Mouse (Mus musculus) CH12.LX (cell line): ENCODE data around the gene Cdr2. TPM values are rescaled to one million over a fixed set of nuclear protein-coding genes. Genes with fewer than 3 reads are reported as not detected.

Source experiments
- DNase-seq: peaks from one replicate; pipeline ENCODE4 v3.0.0-alpha.2; 2013; ENCODE audit errors: extremely low read depth
- H3K27ac ChIP-seq: 2 replicates; pipeline ENCODE4 v1.5.1; 2012; ENCODE audit warnings: low read depth, mild to moderate bottlenecking, control low read depth, moderate library complexity; ENCODE audit not compliant: insufficient read depth
- H3K27me3 ChIP-seq: replicated peaks from 2 replicates; pipeline ENCODE3; 2012; ENCODE audit warnings: inconsistent platforms
- H3K36me3 ChIP-seq, 2 experiments: replicated peaks in 1 of 2; 2 replicates each; pipeline versions ENCODE3 to v1.6.1; 2012; ENCODE audit warnings: inconsistent platforms in 1 of 2, low read length in 1 of 2, mild to moderate bottlenecking in 1 of 2, mixed read lengths in 1 of 2, moderate library complexity in 1 of 2; ENCODE audit not compliant: control insufficient read depth in 1 of 2, insufficient read depth in 1 of 2
- H3K4me1 ChIP-seq, 2 experiments: 2 replicates each; pipeline ENCODE4 v1.6.1; 2012; ENCODE audit warnings: inconsistent platforms in 1 of 2, moderate library complexity in 1 of 2; ENCODE audit not compliant: insufficient read depth in 2 of 2, control insufficient read depth in 1 of 2
- H3K4me2 ChIP-seq: 2 replicates; pipeline ENCODE4 v1.6.1; 2012; ENCODE audit warnings: low read depth, mild to moderate bottlenecking, control low read depth; ENCODE audit not compliant: poor library complexity, insufficient read depth, severe bottlenecking
- H3K4me3 ChIP-seq, 3 experiments: fragments of 150-350 bp in 1 of 3; sonication (generic) in 1 of 3; replicated peaks in 1 of 3; 2 replicates each; pipeline versions ENCODE3 to v1.5.1; 2011 to 2012; ENCODE audit warnings: low read depth in 2 of 3, low read length in 2 of 3, mild to moderate bottlenecking in 2 of 3, moderate library complexity in 2 of 3, control low read depth in 1 of 3, improper control_type of control experiment in 1 of 3, inconsistent platforms in 1 of 3, mixed read lengths in 1 of 3; ENCODE audit not compliant: poor library complexity in 1 of 3
- H3K79me2 ChIP-seq: replicated peaks from 2 replicates; pipeline ENCODE4 v1.6.1; 2012; ENCODE audit warnings: mild to moderate bottlenecking, moderate library complexity; ENCODE audit not compliant: control insufficient read depth, poor library complexity, insufficient read depth, severe bottlenecking; ENCODE audit errors: extremely low read depth
- H3K9ac ChIP-seq: 2 replicates; pipeline ENCODE4 v1.6.1; 2012; ENCODE audit warnings: low read depth, mild to moderate bottlenecking, control low read depth, moderate library complexity; ENCODE audit not compliant: insufficient read depth
- H3K9me3 ChIP-seq: replicated peaks from 2 replicates; pipeline ENCODE3; 2012; ENCODE audit warnings: low read length, inconsistent platforms, mixed read lengths
- CHD1 ChIP-seq: IDR thresholded peaks from 2 replicates; pipeline ENCODE4 v1.6.1; 2012; ENCODE audit warnings: low read depth, low read length, improper control_type of control experiment, inconsistent platforms
- CHD2 ChIP-seq: IDR thresholded peaks from 2 replicates; pipeline ENCODE4 v1.6.1; 2011; ENCODE audit warnings: low read length, improper control_type of control experiment
- CTCF ChIP-seq, 2 experiments: IDR thresholded peaks in 1 of 2; conservative IDR thresholded peaks in 1 of 2; 2 replicates each; pipeline ENCODE4 v1.5.1; 2011 to 2012; ENCODE audit warnings: low read depth in 2 of 2, low read length in 2 of 2, improper control_type of control experiment in 1 of 2, inconsistent platforms in 1 of 2, mild to moderate bottlenecking in 1 of 2, moderate library complexity in 1 of 2
- E2F4 ChIP-seq: IDR thresholded peaks from 2 replicates; pipeline ENCODE4 v1.6.1; 2011; ENCODE audit warnings: low read depth, low read length, improper control_type of control experiment; ENCODE audit not compliant: insufficient replicate concordance
- ELF1 ChIP-seq: IDR thresholded peaks from 2 replicates; pipeline ENCODE4 v1.6.1; 2014; ENCODE audit warnings: low read depth, mild to moderate bottlenecking, inconsistent platforms, low read length, improper control_type of control experiment
- GABPA ChIP-seq: IDR thresholded peaks from 2 replicates; pipeline ENCODE4 v1.6.1; 2012; ENCODE audit warnings: low read depth, low read length, improper control_type of control experiment, inconsistent platforms; ENCODE audit not compliant: insufficient replicate concordance
- IRF4 ChIP-seq: IDR thresholded peaks from 2 replicates; pipeline ENCODE4 v1.6.1; 2014; ENCODE audit warnings: low read depth, mild to moderate bottlenecking, inconsistent platforms, low read length, improper control_type of control experiment
- JUN ChIP-seq: IDR thresholded peaks from 2 replicates; pipeline ENCODE4 v1.6.1; 2011; ENCODE audit warnings: low read depth, mild to moderate bottlenecking, low read length, improper control_type of control experiment, moderate library complexity; ENCODE audit not compliant: insufficient read depth
- KAT2A ChIP-seq: IDR thresholded peaks from 2 replicates; pipeline ENCODE4 v1.6.1; 2012; ENCODE audit warnings: low read length, improper control_type of control experiment, inconsistent platforms; ENCODE audit not compliant: insufficient replicate concordance
- MAFK ChIP-seq: IDR thresholded peaks from 2 replicates; pipeline ENCODE4 v1.6.1; 2011; ENCODE audit warnings: low read length, improper control_type of control experiment; ENCODE audit not compliant: insufficient replicate concordance
- MAX ChIP-seq: IDR thresholded peaks from 2 replicates; pipeline ENCODE4 v1.6.1; 2011; ENCODE audit warnings: low read length, improper control_type of control experiment
- MAZ ChIP-seq: IDR thresholded peaks from 2 replicates; pipeline ENCODE4 v1.6.1; 2012; ENCODE audit warnings: low read depth, mild to moderate bottlenecking, inconsistent platforms, low read length, improper control_type of control experiment, moderate library complexity
- MEF2A ChIP-seq: IDR thresholded peaks from 2 replicates; pipeline ENCODE4 v1.6.1; 2014; ENCODE audit warnings: low read depth, mild to moderate bottlenecking, inconsistent platforms, low read length, improper control_type of control experiment, borderline replicate concordance
- MXI1 ChIP-seq: IDR thresholded peaks from 2 replicates; pipeline ENCODE4 v1.6.1; 2011; ENCODE audit warnings: mild to moderate bottlenecking, low read depth, low read length, improper control_type of control experiment
- NELFE ChIP-seq: IDR thresholded peaks from 2 replicates; pipeline ENCODE4 v1.6.1; 2011; ENCODE audit warnings: low read depth, low read length, improper control_type of control experiment
- NRF1 ChIP-seq: IDR thresholded peaks from 2 replicates; pipeline ENCODE4 v1.6.1; 2014; ENCODE audit warnings: low read depth, mild to moderate bottlenecking, inconsistent platforms, low read length, improper control_type of control experiment, moderate library complexity
- PAX5 ChIP-seq: IDR thresholded peaks from 2 replicates; pipeline ENCODE4 v1.6.1; 2012; ENCODE audit warnings: low read length, inconsistent platforms, mixed read lengths
- POLR2AphosphoS2 ChIP-seq: IDR thresholded peaks from 2 replicates; pipeline ENCODE4 v1.6.1; 2011; ENCODE audit warnings: low read depth, low read length, improper control_type of control experiment
- SIN3A ChIP-seq: IDR thresholded peaks from 2 replicates; pipeline ENCODE4 v1.6.1; 2012; ENCODE audit warnings: low read length, improper control_type of control experiment, inconsistent platforms
- TBP ChIP-seq: conservative IDR thresholded peaks from 2 replicates; pipeline ENCODE4 v1.6.1; 2011; ENCODE audit warnings: low read depth, low read length, improper control_type of control experiment
- TCF12 ChIP-seq: IDR thresholded peaks from 2 replicates; pipeline ENCODE4 v1.6.1; 2014; ENCODE audit warnings: low read depth, mild to moderate bottlenecking, inconsistent platforms, low read length, improper control_type of control experiment
- ZC3H11A ChIP-seq: IDR thresholded peaks from 2 replicates; pipeline ENCODE4 v1.6.1; 2012; ENCODE audit warnings: low read depth, mild to moderate bottlenecking, inconsistent platforms, low read length, improper control_type of control experiment
- ZMIZ1 ChIP-seq: IDR thresholded peaks from 2 replicates; pipeline ENCODE4 v1.6.1; 2012; ENCODE audit warnings: low read depth, mild to moderate bottlenecking, inconsistent platforms, low read length, improper control_type of control experiment
- ZNF384 ChIP-seq: IDR thresholded peaks from 2 replicates; pipeline ENCODE4 v1.6.1; 2012; ENCODE audit warnings: low read depth, low read length, improper control_type of control experiment, inconsistent platforms
- dilution Hi-C: fragments of 300-500 bp; cut with MboI; formaldehyde crosslinking; loops from 2 replicates; pipeline ENCODE4 v1.14.3; 2020; ENCODE audit warnings: low sequenced_read_pairs; ENCODE audit not compliant: extremely low pct_unique_long_range_greater_than_20kb, extremely low pct_ligation_motif_present
- in situ Hi-C: fragments of 300-500 bp; cut with MboI; formaldehyde crosslinking; loops from 3 replicates; pipeline ENCODE4 v1.14.3; 2019; ENCODE audit warnings: low sequenced_read_pairs, low pct_ligation_motif_present, low pct_unique_long_range_greater_than_20kb, mixed read lengths
- polyA plus RNA-seq: library from polyadenylated mRNA; unstranded; fragments of >175 nt; gene quantifications from 2 replicates; pipeline ENCODE4 v1.2.1, GENCODE M21; 2012; ENCODE audit warnings: low read depth; ENCODE audit not compliant: insufficient read length
- total RNA-seq, 2 experiments: library from RNA; depleted of rRNA; stranded (reverse); fragments of 300-350 nt in 1 of 2; fragments of >200 nt in 1 of 2; gene quantifications; 2 replicates each; pipeline ENCODE4 v1.2.3; 2012 to 2014

The Cdr2 gene
- total and polyA plus RNA-seq, 3 experiments, result 5.7 to 9.5 (median 8.7) TPM

GRCm38 (mm10) chr7:120970112-120970511 lies 12.0 kb downstream of the Cdr2 start:
- Histone ChIP-seq H3K79me2 (0 out of 2 replicates have a peak, but pooled peaks cover 1% of the 10 kb centered on the region), H3K4me1 (peaks cover 0 to 5% of the 10 kb centered on the region in 2 experiments; a peak in 1 of 4 replicates), H3K27me3 (no peaks in the 10 kb centered on the region), H3K4me3 (no peak overlapping the region), H3K9me3 (no peaks in the 10 kb centered on the region), H3K36me3 (peaks cover 0 to 11% of the 10 kb centered on the region in 2 experiments), H3K9ac (no peak overlapping the region), H3K27ac (no peak overlapping the region), H3K4me2 (no peak overlapping the region)
- no peak for DNase-seq
- TF ChIP-seq GABPA, result no peak
- dilution Hi-C loops (no loop called here), in situ Hi-C loops (no loop called here)

- in situ Hi-C loops, result no loop called here
- Histone ChIP-seq H3K79me2 (no peaks in the 10 kb centered on the region), H3K27ac (no peak overlapping the region), H3K27me3 (no peaks in the 10 kb centered on the region), H3K9me3 (no peaks in the 10 kb centered on the region)
- no peak for TF ChIP-seq JUN
- TF ChIP-seq CHD2, result no peak
- no peak for TF ChIP-seq KAT2A
- no peak for TF ChIP-seq MAFK
- no peak for TF ChIP-seq SIN3A
- TF ChIP-seq POLR2AphosphoS2, result no peak
- no peak for TF ChIP-seq IRF4
- TF ChIP-seq, all 38 proteins: peak for 0
- Histone ChIP-seq H3K36me3 (peaks cover 0 to 11% of the 10 kb centered on the region in 2 experiments), H3K9ac (no peak overlapping the region), H3K4me3 (no peak overlapping the region), H3K4me1 (peaks cover 0 to 10% of the 10 kb centered on the region in 2 experiments; a peak in 1 of 4 replicates), H3K4me2 (no peak overlapping the region)
- no peak for DNase-seq
- dilution Hi-C loops, result no loop called here
Observed at GRCm38 (mm10) chr7:120969221-120969620, 12.9 kb downstream of the Cdr2 start.

- Histone ChIP-seq H3K27ac (no peak overlapping the region), H3K27me3 (no peaks in the 10 kb centered on the region), H3K4me1 (peaks cover 0 to 5% of the 10 kb centered on the region in 2 experiments; a peak in 1 of 4 replicates), H3K9ac (no peak overlapping the region), H3K4me3 (no peak overlapping the region), H3K79me2 (no peaks in the 10 kb centered on the region), H3K36me3 (peaks cover 4 to 30% of the 10 kb centered on the region in 2 experiments), H3K4me2 (no peak overlapping the region), H3K9me3 (no peaks in the 10 kb centered on the region)
- TF ChIP-seq TBP (no peak), CHD1 (no peak), NELFE (no peak), ZC3H11A (no peak), IRF4 (no peak), MAZ (no peak), POLR2AphosphoS2 (no peak), NRF1 (no peak), MXI1 (no peak), TCF12 (no peak), MAX (no peak), PAX5 (no peak), ELF1 (no peak), E2F4 (no peak), CHD2 (no peak), CTCF (conservative IDR thresholded peaks at IDR 0.05 in 1 of 2, IDR thresholded peaks at IDR 0.05 in 1 of 2; ENCODE audit: low read depth in 2 of 2, low read length in 2 of 2) (no peak), ZMIZ1 (no peak), ZNF384 (no peak), MEF2A (no peak)
- dilution Hi-C loops (no loop called here), in situ Hi-C loops (no loop called here)
- no peak for DNase-seq
Observed at GRCm38 (mm10) chr7:120963126-120963525, 19.0 kb downstream of the Cdr2 start.
